Mouse (Mus musculus) frontal cortex, postnatal 14 days (tissue): ENCODE results near the gene Slc51a.
A peak's percentile ranks its signal among the peaks of the same experiment; 100 is the strongest.
"Not testable (repeated sequence)": the region's sequence is repeated elsewhere in the genome, so short reads cannot be mapped to it uniquely, and the experiment has no call there.

Experiments used
- DNase-seq, 2 experiments: peaks; one replicate each; pipeline ENCODE4 v3.0.0; 2022; ENCODE audit warnings: low spot score in 2 of 2

Slc51a gene

DNA sequence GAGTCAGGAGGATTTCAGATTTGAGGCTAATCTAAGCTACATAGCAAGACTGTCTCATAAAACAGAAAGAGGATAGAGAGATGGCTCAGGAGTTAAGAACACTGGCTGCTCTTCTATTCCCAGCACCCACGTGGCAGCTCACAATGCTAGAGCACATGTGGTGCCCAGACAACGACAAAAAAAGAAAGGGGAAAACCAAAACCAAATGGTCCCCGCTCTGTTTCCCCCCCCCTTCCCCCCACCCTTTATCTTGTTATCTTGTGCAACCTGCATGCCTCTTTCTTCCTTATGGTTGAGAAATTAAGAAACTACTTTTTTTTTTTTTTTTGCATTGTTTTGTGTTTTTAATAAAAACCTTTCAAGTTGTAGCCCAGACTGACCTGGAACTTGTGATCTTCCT lies 19.2 kb downstream of the Slc51a start:
- no peak for DNase-seq

DNA sequence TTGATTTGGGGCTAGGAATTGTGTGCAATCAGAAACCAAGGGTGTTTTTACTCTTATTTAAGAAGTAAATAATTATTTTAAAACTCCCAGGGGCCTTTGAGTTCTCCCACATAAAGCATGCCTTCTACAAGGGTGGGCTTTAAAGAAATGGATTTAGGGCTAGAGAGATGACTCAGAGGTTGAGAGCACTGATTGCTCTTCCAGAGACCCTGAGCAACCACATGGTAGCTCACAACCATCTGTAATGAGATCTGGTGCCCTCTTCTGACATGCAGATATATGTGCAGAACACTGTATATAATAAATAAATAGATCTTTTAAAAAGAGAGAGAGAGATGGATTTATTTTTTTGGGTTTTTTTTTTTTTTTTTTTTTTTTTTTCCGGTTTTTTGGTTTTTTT lies 22.8 kb downstream of the Slc51a start:
- no peak for DNase-seq

DNA sequence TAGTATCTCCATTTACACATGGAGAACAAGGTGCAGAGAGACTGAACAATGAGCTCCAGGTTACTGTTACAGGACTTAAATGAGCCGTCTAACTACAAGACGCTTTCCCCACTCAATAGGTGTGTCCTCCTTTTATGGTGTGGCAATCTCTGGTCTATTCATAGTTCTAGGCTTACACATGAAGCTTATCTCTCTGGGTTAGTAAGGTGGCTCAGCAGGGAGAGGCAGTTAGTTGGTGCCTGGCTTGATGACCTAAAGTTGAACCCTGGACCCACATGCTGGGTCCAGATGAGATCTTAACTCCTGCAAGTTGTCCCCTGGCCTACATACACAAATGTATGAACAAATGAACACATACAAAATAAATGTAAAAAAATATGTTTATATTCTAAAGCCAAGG lies 24.3 kb downstream of the Slc51a start:
- no peak for DNase-seq

DNA sequence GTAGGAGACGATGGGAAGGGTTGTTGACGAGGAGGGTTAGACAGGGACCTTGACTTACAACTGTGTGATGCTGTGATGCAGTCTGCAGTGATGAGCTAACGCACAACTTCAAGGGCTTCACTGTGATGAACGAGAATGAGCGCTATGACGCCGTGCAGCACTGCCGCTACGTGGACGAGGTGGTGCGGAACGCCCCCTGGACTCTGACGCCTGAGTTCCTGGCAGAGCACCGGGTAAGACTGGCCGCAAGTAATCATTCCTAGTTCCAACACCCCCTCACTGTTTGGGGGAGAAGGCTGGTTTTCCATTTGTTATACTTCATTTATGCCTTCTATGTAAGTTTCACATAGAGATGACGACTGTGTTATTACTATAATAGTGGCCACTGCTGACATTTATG lies 24.7 kb downstream of the Slc51a start:
- DNase-seq, result no peak

DNA sequence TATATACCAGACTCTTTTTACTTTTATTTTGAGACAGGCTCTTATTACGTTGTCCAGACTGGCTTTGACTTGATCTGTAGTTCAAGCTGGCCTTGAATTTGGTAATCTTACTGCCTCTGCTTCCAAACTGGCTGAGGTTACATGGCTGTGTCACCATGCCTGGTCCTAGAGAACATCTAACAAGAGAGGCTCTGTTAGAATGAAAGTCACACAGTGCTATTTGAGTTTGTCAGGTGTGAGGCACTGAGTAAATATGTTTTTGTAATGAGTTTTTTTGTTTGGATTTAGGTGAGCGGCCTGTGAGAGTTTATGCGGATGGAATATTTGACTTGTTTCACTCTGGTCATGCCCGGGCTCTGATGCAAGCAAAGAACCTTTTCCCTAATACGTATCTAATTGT lies 26.0 kb downstream of the Slc51a start:
- no peak for DNase-seq

DNA sequence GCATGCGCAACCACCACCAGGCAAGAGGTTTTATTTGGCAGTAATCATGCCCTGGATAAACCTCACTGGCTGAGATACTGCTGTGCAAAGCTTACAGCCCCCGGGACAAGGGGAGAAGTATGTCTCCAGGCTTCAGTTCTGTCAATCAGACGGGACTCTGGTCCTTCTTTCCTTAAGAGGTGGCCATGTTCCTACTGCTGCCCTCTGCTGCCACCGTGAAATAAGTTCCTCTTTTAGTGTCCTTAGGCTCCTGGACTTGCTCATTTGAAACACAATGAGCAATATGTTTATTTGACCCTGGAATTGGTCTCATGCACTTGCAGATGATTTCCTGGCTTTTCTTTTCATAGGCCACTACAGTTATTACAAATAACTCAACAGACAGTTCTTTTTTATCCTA lies 27.2 kb downstream of the Slc51a start:
- no peak for DNase-seq

DNA sequence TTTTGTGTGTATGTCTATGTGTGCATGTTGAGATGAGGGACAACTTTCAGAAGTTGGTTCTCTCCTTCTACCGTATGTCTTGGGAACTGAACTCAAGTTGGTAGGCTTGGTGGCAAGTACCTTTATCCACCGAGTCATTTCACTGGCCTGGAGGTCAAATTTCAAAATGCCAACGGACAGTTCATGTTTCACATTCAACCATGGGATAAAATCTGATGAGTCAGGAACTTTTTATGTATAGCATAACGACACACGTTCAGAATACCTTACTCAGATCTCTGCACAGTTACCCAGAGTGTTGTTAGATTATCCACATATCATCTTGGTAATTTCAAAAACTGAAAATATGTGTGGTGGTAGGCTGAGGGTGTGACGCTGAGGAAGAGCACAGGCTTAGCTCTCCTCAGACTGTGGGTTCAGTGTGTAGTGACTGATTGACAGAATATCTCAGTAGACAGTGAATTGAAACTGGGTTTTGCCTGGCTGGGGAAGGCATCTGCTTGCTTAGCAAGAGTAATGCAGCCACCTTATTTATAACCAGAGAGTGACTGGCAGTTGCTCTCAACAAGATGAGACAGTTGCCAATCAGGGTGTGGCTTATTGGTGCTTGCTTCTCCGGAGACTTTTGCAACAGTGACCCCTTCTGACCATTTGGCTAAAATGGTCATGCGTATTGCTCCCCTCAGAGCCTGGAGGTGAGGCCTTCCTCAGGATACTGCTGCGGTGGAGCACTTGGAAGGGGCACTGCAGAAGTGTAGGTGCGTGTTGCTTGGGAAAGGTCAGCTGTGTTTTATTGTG lies 29.9 kb downstream of the Slc51a start:
- DNase-seq, result no peak

DNA sequence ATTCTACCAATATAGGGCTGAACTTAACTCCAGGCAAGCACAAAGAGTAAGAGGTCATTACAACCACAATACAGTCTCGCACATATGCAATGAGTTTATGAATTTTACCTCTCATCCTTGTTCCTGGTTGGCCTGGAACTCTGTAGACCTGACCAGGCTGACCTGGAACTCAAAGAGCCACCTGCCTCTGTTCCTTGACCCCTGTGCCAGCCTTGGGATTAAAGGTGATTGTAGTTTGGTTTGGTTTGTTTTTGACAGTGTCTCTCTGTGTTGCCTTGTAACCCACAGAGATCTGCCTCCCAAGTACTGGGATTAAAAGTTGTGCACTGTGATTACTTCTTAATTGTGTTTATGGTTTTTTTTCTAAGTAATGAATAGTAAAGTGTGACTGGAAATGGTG lies 30.9 kb downstream of the Slc51a start:
- DNase-seq, result no peak

DNA sequence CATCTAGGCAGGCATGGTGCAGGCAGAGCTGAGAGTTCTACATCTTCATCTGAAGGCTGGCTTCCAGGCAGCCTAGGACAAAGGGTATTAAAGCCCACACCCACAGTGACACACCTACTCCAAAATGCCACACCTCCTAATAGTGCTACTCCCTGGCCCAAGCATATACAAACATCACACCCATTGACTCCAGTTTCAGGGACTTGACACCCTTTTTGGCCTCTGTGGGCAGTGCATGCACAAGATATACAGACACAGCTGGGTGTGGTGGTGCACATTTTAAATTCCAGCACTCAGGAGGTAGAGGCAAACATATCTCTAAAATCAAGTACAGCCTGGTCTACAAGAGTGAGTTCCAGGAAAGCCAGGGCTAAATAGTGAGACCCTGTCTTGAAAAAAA lies 31.6 kb downstream of the Slc51a start:
- no peak for DNase-seq

DNA sequence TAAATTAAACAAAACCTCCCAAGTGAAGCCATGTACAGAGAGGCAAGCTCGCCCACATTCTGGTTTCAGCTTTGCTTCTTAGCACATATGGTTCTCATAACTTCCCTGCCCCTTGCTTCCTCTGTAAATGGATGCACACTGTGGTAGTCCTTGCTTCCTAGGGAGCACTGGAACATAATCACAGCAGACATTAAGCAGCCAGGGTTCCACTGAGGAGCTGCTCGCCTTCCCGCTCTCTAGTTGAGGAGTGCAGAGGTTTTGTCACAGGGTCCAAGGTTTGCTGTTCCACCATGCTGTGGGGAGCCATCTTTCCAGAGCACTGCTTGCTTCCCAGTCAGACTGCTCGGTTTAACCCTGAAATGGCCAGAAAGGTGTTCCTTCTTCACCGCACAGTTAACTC lies 33.0 kb downstream of the Slc51a start:
- DNase-seq, result no peak

DNA sequence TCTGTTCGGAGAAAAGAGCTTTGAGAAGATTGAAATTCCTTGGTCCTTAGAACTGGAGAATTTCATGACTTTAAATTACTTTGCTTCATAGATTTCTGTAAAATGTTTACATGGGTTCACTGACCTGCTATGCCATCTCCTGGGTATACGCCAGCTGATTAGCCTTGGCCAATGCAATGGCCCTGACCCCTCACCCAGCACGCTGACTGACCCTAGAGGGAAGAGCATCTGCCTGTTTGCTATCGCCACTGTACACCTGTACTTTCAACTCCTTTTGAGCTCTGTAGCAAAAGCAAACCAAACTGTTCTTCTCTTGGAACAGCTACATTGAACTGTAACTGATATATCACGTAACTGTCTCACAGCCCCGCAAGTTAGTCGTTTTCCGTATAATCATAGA lies 34.6 kb downstream of the Slc51a start:
- DNase-seq, result no peak

DNA sequence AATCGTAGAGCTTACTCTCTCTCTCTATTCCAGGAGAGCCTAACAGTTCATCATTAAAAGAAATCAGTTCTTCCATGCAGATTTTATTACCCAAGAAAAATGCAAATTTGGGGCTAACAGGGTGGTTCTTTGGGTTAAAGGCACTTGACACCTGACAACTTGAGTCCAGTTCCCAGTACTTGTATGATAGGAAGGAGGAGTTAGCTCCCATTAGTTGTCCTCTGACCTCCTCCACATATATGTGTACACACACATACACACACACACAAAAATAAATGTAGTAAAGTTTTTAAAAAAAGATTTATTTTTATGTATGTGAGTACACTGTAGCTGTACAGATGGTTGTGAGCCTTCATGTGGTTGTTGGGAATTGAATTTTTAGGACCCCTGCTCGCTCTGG lies 37.5 kb downstream of the Slc51a start:
- no peak for DNase-seq

DNA sequence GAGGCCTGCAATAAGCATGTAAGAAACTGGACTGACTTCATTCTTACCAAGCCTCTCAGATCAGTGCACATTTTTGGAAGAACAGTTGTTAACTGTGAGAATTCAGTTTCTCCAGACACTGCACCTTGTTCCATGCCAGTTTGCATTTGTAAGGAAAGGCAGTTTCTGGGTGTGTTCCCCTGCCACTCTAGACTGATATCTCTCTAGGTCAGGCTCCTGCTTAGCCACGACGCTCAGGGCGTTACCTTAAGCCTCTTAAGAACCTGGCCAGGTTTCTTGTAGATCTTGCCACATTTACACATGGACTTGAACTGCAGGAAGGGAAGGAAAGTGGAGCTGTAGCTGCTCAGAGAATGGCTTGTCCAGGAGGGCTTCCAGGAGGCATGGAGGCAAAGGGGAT lies 38.0 kb downstream of the Slc51a start:
- DNase-seq, result no peak

DNA sequence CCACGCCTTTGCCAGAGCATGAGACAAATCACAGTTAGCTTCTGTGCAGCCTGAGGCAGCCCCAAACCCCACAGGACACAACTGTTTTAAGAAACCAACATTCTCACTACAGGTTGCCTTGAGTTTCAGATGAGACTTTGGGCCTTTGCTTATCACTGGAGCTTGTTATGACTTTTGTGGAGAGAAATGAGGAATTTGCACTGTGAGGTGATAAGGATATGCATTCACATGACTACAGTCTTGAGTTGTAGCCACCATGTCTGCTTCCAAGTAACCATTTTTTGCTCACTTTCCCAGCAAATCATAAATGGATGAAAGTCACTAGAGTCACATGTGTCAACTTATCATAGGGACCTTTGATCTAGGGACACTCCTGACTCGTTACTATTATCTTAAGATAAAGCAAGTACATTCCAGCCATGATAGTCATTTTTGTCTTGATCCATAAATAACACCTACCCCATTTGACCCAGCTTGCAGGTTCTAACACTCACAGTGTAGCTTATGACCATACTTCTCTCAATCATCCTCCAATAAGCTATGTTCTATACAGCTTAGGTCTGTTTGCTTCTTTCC lies 41.0 kb downstream of the Slc51a start:
- DNase-seq, result no peak

DNA sequence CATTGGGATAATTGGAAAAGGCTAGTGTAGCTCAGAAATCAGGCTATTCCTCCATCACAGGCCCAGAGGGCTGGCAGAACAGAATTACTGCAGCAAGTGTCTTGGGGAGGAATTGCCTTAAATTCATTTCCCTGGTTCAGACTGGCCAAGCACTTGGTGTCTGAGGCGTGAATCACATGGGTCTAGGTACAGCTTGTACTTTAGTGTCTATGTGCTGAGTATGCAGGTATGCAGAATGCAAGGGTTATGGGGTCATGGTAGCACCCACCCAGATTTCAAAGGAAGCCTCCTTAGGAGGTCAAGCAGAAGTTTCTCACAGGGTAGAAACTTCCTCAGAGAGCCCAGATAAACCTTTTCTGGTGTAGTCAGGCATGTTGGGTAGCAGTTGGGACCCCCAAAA lies 42.1 kb downstream of the Slc51a start:
- no peak for DNase-seq

DNA sequence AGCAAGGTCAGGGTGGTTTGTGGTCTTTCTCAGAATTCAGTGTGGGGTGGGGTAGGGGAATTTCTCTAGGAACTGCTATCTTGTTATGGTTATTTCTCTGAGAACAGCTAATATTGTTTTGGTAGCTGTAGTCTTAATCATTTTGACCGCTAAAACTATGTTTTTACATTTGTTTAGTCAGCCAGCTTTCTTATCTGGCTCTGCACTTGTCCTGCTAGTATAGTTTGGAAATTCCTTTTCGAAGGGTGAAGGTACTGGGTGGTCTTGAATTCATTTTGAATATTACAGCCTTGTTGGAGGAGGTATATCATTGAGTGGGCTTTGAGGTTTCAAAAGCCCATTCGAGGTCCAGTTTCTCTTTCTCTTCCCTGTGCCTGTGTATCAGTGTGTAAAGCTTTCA lies 43.1 kb downstream of the Slc51a start:
- DNase-seq, result not testable (repeated sequence)

DNA sequence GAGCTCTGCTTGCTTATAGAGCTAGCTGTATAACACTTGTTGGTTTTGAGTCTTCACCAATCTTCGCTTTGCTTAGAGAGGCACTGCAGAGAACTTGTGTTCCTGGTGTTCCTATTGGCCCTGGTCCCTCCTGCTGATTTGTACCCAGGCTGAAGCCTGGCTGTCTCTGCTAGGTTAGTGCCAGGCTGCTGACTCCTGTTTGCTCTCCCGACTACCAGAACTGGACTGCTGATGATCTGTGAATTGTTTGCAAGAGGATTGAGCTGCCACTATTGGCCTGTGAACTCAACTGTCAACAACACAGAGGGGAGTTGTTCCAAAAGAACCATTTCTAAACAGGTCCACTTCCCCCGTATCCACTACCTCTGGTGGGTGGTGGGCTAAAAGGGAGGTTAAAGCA lies 46.2 kb downstream of the Slc51a start:
- DNase-seq, result no peak

DNA sequence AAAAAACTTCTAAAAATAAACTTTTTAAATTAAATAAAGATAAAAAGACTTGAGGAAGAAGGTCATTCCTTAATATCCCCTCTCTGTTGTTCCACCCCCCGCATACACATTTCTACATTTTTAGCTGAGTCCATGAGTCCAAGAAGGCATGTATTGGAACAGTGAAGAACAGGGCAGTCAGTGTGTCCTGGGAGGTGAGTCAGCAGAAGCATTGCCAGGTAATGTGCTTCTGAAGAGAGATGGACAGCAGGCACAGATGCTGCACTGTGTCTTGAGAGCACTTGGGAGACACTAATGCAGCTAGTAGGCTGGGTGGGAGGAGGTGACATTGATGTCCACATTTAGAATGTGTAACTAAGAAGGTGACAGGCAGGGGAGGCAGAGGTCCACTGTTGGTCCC lies 50.4 kb downstream of the Slc51a start:
- DNase-seq, result no peak

DNA sequence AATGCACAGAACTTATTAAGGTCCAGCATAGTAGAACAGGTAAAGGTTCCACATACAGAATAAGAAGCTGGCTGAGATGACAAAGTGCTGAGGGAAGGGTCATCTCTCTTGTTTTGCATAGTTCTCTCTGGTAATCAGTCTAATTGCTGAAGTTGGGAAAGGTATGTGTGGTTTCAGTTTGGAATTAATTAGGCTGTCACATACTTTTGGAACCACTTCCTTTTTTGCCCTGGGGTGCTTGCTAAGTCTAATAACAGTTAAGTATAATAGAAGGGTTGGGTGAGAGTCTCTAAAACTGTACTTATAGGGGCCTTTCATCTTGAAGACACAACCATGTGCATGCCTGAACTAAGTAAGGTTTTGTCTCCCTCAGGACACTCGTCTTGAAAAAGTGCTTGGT lies 51.0 kb downstream of the Slc51a start:
- no peak for DNase-seq

DNA sequence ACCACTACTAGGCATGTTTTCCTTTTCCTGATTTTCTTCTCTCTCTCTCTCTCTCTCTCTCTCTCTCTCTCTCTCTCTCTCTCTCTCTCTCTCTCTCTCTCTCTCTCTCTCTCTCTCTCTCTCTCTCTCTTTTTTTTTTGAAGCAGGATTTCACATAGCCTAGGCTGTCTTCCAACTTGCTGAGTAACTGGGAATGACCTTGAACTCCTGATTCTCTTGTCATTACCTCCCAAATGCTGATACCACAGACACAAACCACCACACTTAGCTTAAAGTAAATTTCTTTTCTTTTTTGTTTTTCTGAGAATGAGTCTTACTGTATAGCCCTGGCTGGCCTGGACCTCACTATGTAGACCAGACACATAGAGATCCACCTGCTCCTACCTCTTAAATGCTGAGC lies 53.0 kb downstream of the Slc51a start:
- DNase-seq, result no peak

DNA sequence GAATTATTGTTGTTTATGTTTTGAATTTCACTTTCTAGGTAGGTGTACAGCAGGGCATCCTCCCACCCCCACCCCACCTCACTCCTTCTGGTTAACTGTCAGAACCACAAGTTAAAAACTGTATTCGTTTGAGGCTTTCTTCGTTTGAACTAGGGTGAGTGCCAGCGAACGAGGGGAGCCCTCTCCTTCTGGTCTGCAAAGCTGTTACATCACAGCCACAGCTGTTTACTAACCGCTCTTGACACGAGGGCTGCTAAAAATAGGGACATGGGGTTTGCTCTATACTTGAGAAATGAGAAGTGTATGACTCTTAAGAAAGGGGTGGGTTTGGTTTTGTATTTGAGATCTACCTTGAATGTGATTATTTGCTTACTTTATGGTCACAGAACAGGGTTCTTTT lies 53.6 kb downstream of the Slc51a start:
- DNase-seq, result no peak

DNA sequence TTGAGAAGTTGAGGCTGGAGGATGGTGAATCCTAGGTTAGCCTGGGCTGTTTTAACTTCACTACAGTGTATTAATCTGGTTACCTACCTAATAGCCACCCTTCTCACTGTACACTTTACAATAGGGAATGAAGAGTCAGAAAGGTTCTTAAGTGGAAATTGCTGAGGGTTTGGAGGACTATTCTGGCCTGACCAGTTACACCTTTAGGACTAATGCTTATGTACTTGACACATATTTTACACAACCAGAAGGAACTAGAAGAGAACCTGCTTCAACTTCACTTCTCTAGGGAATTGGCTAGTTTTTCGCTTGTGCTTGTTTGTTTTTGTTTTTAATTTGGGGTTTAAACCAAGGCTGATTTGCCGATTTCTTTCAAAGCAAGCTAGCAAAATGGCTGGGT lies 54.5 kb downstream of the Slc51a start:
- no peak for DNase-seq

DNA sequence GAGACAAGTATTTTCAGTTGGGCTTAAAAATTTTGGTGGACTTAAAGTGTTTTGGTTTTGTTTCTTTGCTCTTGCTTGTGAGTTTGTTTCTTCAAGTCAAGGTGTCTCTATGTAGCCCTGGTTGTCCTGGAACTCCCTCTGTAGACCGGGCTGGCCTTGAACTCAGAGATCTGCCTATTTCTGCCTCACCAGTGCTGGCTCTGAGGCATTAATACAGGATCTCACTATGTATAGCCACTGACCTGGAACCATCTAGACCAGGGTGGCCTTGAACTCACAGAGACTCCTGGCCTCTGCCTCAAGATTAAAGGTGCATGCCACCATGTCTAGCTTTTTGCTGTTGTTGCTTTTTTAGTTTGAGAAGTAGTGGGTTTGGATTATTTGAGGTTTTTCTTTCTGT lies 55.8 kb downstream of the Slc51a start:
- DNase-seq, result no peak

DNA sequence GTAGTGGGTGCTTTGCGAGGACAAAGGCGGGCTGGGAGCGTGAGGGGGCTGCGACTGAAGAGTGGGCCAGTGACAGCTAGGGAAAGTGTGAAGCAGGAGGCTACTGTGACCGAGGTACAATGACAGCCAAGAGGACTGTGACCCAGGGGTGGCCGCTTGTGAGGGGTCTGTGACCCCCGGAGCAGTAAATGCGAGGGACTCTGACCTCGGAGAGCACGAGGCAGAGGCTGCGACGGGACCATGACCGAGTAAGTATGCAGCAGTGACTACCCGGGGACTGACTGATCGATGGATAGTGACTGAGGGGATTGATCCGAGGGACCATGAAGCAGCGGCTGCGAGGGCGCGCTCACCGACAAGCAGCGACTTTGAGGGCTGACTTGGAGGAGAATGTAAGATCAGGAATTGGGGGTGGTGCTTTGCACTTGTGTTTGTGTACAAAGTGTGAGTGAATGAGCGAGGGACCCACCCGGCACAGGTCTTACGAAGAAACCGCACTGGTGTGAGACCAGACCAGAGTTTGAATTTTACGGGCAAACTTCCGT lies 56.6 kb downstream of the Slc51a start:
- DNase-seq, result peak in 1 of 2 experiments; percentile 10
